Mouse (Mus musculus) hindbrain, postnatal 0 days (tissue): Measurements from ENCODE around the gene Itga2b. TPM values are rescaled to one million over a fixed set of nuclear protein-coding genes. Genes with fewer than 3 reads are reported as not detected.

Experiments
- ATAC-seq: fragments of 200-750 bp; cut with Nextera tagmentation; 2 replicates; pipeline ENCODE4 v1.8.0; 2017; ENCODE audit warnings: mild to moderate bottlenecking, moderate TSS enrichment, moderate library complexity
- DNase-seq: peaks from one replicate; pipeline ENCODE4 v3.0.0-alpha.2; 2015; ENCODE audit warnings: low spot score
- H3K27ac ChIP-seq: fragments of 300-500 bp; sonication (generic); 2 replicates; pipeline ENCODE4 v1.5.1; 2014; ENCODE audit warnings: mild to moderate bottlenecking
- H3K27me3 ChIP-seq: fragments of 300-500 bp; sonication (generic); 2 replicates; pipeline ENCODE4 v1.6.1; 2014; ENCODE audit warnings: low read length, mixed read lengths; ENCODE audit not compliant: insufficient read depth
- H3K36me3 ChIP-seq: fragments of 300-500 bp; sonication (generic); 2 replicates; pipeline ENCODE4 v1.6.1; 2014; ENCODE audit warnings: low read length, mixed read lengths; ENCODE audit not compliant: insufficient read depth
- H3K4me1 ChIP-seq: fragments of 300-500 bp; sonication (generic); 2 replicates; pipeline ENCODE4 v1.6.1; 2014; ENCODE audit warnings: antibody characterized with exemption, low read length, mixed read lengths; ENCODE audit not compliant: insufficient read depth
- H3K4me2 ChIP-seq: fragments of 300-500 bp; sonication (generic); 2 replicates; pipeline ENCODE4 v1.6.1; 2014; ENCODE audit warnings: low read depth, mild to moderate bottlenecking, low read length, moderate library complexity, mixed read lengths
- H3K4me3 ChIP-seq: fragments of 300-500 bp; sonication (generic); 2 replicates; pipeline ENCODE4 v1.5.1; 2014; ENCODE audit warnings: low read length
- H3K9ac ChIP-seq: fragments of 300-500 bp; sonication (generic); replicated peaks from 2 replicates; pipeline ENCODE4 v1.6.1; 2014; ENCODE audit warnings: mild to moderate bottlenecking, low read length, moderate library complexity, mixed read lengths
- H3K9me3 ChIP-seq: fragments of 300-500 bp; sonication (generic); 2 replicates; pipeline ENCODE4 v1.6.1; 2016; ENCODE audit warnings: low read length, mixed read lengths
- CTCF ChIP-seq: IDR thresholded peaks from 2 replicates; pipeline ENCODE4 v1.5.1; 2016; ENCODE audit warnings: antibody characterized with exemption, control low read depth, low read depth
- WGBS: fragments of 180-500 bp; shearing (Covaris S2); extraction: QIAGEN DNeasy Blood & Tissue Kit; methylation state at CpG from one replicate; pipeline ENCODE4 v1.1.7; 2014; 5-methylcytosine and 5-hydroxymethylcytosine counted together
- polyA plus RNA-seq: library from polyadenylated mRNA; unstranded; fragments of >200 nt; fragmentation: Nextera tagmentation; extraction: Ambion mirVana; gene quantifications from 2 replicates; pipeline ENCODE4 v1.2.1, GENCODE M21; 2015
- total RNA-seq: library from RNA; depleted of rRNA; stranded (reverse); fragments of >200 nt; gene quantifications from 2 replicates; pipeline ENCODE4 v1.2.3, GENCODE M21; 2014

The Itga2b gene
- total and polyA plus RNA-seq, 2 experiments from 2014 or later = 3.5 to 13.7 TPM

GRCm38 (mm10) chr11:102494063-102494650, 24.2 kb upstream of the Itga2b start:
- no peak overlapping the region for H3K27ac ChIP-seq
- H3K4me1 ChIP-seq = no peaks in the 10 kb centered on the region
- 88% methylated on average over 7 of the region's 7 CpGs for WGBS
- no peak overlapping the region for H3K4me3 ChIP-seq
- H3K36me3 ChIP-seq = peaks cover 19% of the 10 kb centered on the region
- no peak overlapping the region for H3K4me2 ChIP-seq
- TF ChIP-seq CTCF = no peak
- H3K27me3 ChIP-seq = no peaks in the 10 kb centered on the region
- DNase-seq (no peak), ATAC-seq (no peak)
- H3K9me3 ChIP-seq = no peaks in the 10 kb centered on the region
- no peak overlapping the region for H3K9ac ChIP-seq

- Histone ChIP-seq H3K4me3 (no peak overlapping the region), H3K4me1 (no peaks in the 10 kb centered on the region), H3K36me3 (peaks cover 11% of the 10 kb centered on the region; the same call in 1 of the 2 replicates), H3K9ac (no peak overlapping the region), H3K27ac (no peak overlapping the region), H3K27me3 (no peaks in the 10 kb centered on the region), H3K9me3 (no peaks in the 10 kb centered on the region), H3K4me2 (no peak overlapping the region)
- DNase-seq = no peak
- ATAC-seq = no peak
- WGBS = 97% methylated on average over 2 of the region's 2 CpGs
- no peak for TF ChIP-seq CTCF
Observed at GRCm38 (mm10) chr11:102493241-102493640, 23.3 kb upstream of the Itga2b start.

GRCm38 (mm10) chr11:102487901-102488300, 18.0 kb upstream of the Itga2b start:
- Histone ChIP-seq H3K9ac (no peak overlapping the region), H3K4me3 (no peak overlapping the region), H3K27ac (no peak overlapping the region), H3K36me3 (peaks cover 13% of the 10 kb centered on the region; the same call in 1 of the 2 replicates), H3K9me3 (no peaks in the 10 kb centered on the region), H3K27me3 (no peaks in the 10 kb centered on the region), H3K4me1 (no peaks in the 10 kb centered on the region), H3K4me2 (no peak overlapping the region)
- WGBS = 94% methylated on average over 2 of the region's 2 CpGs
- no peak for TF ChIP-seq CTCF
- DNase-seq (no peak), ATAC-seq (no peak)

- H3K4me1 ChIP-seq = no peaks in the 10 kb centered on the region
- H3K9me3 ChIP-seq = no peaks in the 10 kb centered on the region
- ATAC-seq (peak; percentile 79), DNase-seq (peak; percentile 89)
- H3K27ac ChIP-seq = no peak overlapping the region
- no peak overlapping the region for H3K4me2 ChIP-seq
- H3K27me3 ChIP-seq = no peaks in the 10 kb centered on the region
- H3K4me3 ChIP-seq = no peak overlapping the region
- no peak overlapping the region for H3K9ac ChIP-seq
- WGBS = 70% methylated on average over 11 of the region's 11 CpGs
- peak; percentile 78 for TF ChIP-seq CTCF
- peaks cover 15% of the 10 kb centered on the region; the same call in 1 of the 2 replicates for H3K36me3 ChIP-seq
Observed at GRCm38 (mm10) chr11:102486733-102487386, 16.9 kb upstream of the Itga2b start.

- ATAC-seq (no peak), DNase-seq (no peak)
- H3K27me3 ChIP-seq = no peaks in the 10 kb centered on the region
- H3K9me3 ChIP-seq = no peaks in the 10 kb centered on the region
- 91% methylated on average over 10 of the region's 10 CpGs for WGBS
- H3K4me2 ChIP-seq = no peak overlapping the region
- H3K4me3 ChIP-seq = no peak overlapping the region
- H3K36me3 ChIP-seq = peaks cover 57% of the 10 kb centered on the region
- TF ChIP-seq CTCF = no peak
- no peak overlapping the region for H3K9ac ChIP-seq
- H3K27ac ChIP-seq = no peak overlapping the region
- no peaks in the 10 kb centered on the region for H3K4me1 ChIP-seq
Observed at GRCm38 (mm10) chr11:102481779-102482178, 11.9 kb upstream of the Itga2b start.

- Histone ChIP-seq H3K4me3 (no peak overlapping the region), H3K4me1 (no peaks in the 10 kb centered on the region), H3K27ac (no peak overlapping the region), H3K9me3 (no peaks in the 10 kb centered on the region), H3K9ac (no peak overlapping the region), H3K36me3 (peaks cover 52% of the 10 kb centered on the region), H3K27me3 (no peaks in the 10 kb centered on the region), H3K4me2 (no peak overlapping the region)
- peak; percentile 61 for TF ChIP-seq CTCF
- ATAC-seq = no peak
- 85% methylated on average over 4 of the region's 4 CpGs for WGBS
- peak; percentile 12 for DNase-seq
Observed at GRCm38 (mm10) chr11:102480897-102481296, 11.0 kb upstream of the Itga2b start.

- Histone ChIP-seq H3K27me3 (no peaks in the 10 kb centered on the region), H3K9me3 (no peaks in the 10 kb centered on the region), H3K4me1 (no peaks in the 10 kb centered on the region), H3K27ac (no peak overlapping the region), H3K4me2 (no peak overlapping the region), H3K4me3 (no peak overlapping the region), H3K36me3 (peaks cover 48% of the 10 kb centered on the region), H3K9ac (no peak overlapping the region)
- no peak for TF ChIP-seq CTCF
- WGBS = 96% methylated on average over 15 of the region's 15 CpGs
- DNase-seq (no peak), ATAC-seq (no peak)
Observed at GRCm38 (mm10) chr11:102480111-102480510, 10.2 kb upstream of the Itga2b start.
